Mouse (Mus musculus): ENCODE results near the gene Dazap2.

DNA sequence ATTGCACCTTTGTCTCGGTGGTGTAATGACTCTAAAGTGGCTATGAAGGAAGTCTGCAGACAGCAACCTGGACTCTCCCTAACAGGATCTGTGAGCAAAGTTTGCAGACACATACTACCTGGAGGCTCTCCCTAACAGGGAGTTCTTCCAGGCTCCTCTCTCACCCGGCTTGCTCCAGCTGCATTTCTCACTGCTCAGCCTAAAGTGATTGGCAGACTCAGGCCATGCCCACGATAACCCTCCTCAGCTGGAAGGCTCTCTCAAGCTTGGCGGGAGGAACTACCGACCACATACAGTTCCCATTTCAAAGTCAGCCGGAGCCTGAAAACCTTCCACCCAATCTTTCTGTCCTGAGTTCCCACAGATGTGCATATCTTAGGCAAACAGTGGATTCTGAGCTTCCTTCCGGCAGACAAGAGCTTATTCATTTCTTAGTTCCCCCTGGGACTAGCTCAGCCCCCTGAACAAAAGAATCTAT lies 51.1 kb downstream of the Dazap2 start:
- TF ChIP-seq CTCF (IDR thresholded peaks at IDR 0.05; ENCODE audit: extremely low read depth, insufficient read depth, insufficient read length, insufficient replicate concordance) (no peak), POLR2A (IDR thresholded peaks at IDR 0.05; ENCODE audit: low read depth, low read length) (no peak)

All from spleen, adult 2 months (tissue).